Mouse (Mus musculus) spleen, adult 2 months (tissue): ENCODE measurements at regions not wholly inside any gene's neighbourhood (a gene's known extent, or its start where the extent isn't known, plus 50 kb on each side); places are given as distances from the start of the nearest gene placed in this dataset.

Experiments used
- DNase-seq, 2 experiments: peaks; one replicate each; pipeline versions ENCODE4 v3.0.0 to v3.0.0-alpha.2; 2012 to 2021; ENCODE audit warnings: low spot score in 2 of 2, low read depth in 1 of 2
- H3K27ac ChIP-seq: fragments of 200-500 bp; 2 replicates; pipeline ENCODE4 v1.5.1; 2012; ENCODE audit warnings: low read length, inconsistent platforms; ENCODE audit not compliant: insufficient read depth
- H3K27me3 ChIP-seq: fragments of 200-500 bp; 2 replicates; pipeline ENCODE4 v1.6.1; 2012; ENCODE audit warnings: mild to moderate bottlenecking, moderate library complexity, low read length, inconsistent platforms; ENCODE audit not compliant: control insufficient read depth, insufficient read depth
- H3K36me3 ChIP-seq: fragments of 200-500 bp; 2 replicates; pipeline ENCODE4 v1.6.1; 2012; ENCODE audit warnings: mild to moderate bottlenecking, low read length, inconsistent platforms; ENCODE audit not compliant: control insufficient read depth, insufficient read depth
- H3K4me1 ChIP-seq: fragments of 200-500 bp; 2 replicates; pipeline ENCODE4 v1.6.1; 2011; ENCODE audit warnings: inconsistent platforms; ENCODE audit not compliant: control insufficient read depth, insufficient read depth, insufficient read length
- H3K4me3 ChIP-seq: fragments of 200-500 bp; 2 replicates; pipeline ENCODE4 v1.5.1; 2011; ENCODE audit warnings: mild to moderate bottlenecking, inconsistent platforms; ENCODE audit not compliant: insufficient read depth, insufficient read length; ENCODE audit errors: extremely low read depth
- CTCF ChIP-seq: fragments of 200-500 bp; IDR thresholded peaks from 2 replicates; pipeline ENCODE4 v1.5.1; 2011; ENCODE audit warnings: mild to moderate bottlenecking, inconsistent platforms; ENCODE audit not compliant: insufficient read depth, insufficient read length, insufficient replicate concordance; ENCODE audit errors: extremely low read depth
- POLR2A ChIP-seq: fragments of 200-500 bp; IDR thresholded peaks from 2 replicates; pipeline ENCODE4 v1.6.1; 2011; ENCODE audit warnings: low read depth, low read length, inconsistent platforms
- WGBS: fragments of 180-500 bp; shearing (Covaris S2); methylation state at CpG from one replicate; pipeline ENCODE4 v1.1.7; 2018; 5-methylcytosine and 5-hydroxymethylcytosine counted together

DNA sequence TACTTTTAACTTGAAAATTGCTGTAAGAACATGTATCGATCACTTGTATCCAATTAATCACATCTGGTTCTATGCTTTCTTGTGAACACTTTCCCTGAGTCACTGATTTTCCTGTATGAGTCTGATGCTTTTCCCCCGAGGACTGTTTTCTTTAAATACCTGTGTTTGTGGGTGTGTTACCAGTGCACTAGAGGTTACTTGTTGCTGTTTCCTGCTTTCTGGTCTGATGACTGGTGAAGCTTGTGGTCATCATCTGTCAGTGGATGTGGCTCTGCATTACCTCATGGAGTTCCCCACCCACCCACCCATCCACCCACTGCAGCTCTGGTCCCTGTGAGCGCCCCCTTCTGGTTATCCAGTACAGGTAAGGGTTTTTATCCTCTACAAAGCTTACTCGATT, 88.3 kb upstream of the Spdye4c start:
- DNase-seq = no peak
- WGBS = 66% methylated on average over 4 of the region's 4 CpGs
- no peak overlapping the region for H3K4me3 ChIP-seq
- TF ChIP-seq CTCF (no peak), POLR2A (no peak)
- no peak overlapping the region for H3K27ac ChIP-seq
- no peaks in the 10 kb centered on the region; the same call in 1 of the 2 replicates for H3K4me1 ChIP-seq
- H3K27me3 ChIP-seq = no peaks in the 10 kb centered on the region
- H3K36me3 ChIP-seq = no peaks in the 10 kb centered on the region

DNA sequence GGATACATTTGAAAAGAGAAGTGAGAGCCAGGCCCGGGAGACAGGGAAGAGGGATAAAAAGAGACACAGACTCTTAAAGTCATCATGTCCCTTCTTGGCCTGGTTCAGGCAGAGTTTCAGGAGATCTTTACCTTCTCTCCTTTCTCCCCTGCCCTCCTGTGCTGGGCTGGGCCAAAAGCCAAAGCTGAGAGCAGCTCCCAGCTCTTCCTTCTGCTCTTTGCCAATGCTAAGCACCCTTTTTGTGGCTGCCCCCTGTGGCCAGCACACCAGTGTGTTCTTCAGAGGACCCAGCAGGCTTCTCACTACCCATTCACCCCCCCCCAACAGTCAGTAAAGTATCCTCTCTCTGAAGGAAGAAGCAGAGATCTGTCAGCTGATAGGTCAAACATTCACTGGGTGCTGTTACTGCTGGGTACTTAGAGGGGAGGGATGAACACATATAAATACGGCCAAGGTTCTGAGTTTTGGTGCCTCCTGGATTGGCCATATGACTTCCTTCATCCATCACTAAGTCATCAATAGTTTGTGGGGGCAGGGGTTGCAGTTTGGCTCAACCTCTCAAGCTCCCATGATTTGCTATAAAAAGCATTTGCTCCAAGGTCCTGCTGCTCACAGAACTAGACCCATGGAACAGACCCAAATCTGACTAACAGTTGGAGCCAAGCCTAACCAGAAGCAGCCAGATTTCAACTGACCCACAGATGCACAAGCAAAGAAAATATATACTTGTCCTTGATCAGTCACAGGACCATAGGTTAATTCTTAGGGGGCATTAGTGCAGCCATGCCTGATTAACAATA, 87.7 kb upstream of the Spdye4c start:
- 76% methylated on average over 2 of the region's 2 CpGs for WGBS
- TF ChIP-seq POLR2A = no peak
- no peak for TF ChIP-seq CTCF
- Histone ChIP-seq H3K4me1 (no peaks in the 10 kb centered on the region; the same call in 1 of the 2 replicates), H3K27me3 (no peaks in the 10 kb centered on the region), H3K27ac (no peak overlapping the region), H3K36me3 (no peaks in the 10 kb centered on the region), H3K4me3 (no peak overlapping the region)
- no peak for DNase-seq

DNA sequence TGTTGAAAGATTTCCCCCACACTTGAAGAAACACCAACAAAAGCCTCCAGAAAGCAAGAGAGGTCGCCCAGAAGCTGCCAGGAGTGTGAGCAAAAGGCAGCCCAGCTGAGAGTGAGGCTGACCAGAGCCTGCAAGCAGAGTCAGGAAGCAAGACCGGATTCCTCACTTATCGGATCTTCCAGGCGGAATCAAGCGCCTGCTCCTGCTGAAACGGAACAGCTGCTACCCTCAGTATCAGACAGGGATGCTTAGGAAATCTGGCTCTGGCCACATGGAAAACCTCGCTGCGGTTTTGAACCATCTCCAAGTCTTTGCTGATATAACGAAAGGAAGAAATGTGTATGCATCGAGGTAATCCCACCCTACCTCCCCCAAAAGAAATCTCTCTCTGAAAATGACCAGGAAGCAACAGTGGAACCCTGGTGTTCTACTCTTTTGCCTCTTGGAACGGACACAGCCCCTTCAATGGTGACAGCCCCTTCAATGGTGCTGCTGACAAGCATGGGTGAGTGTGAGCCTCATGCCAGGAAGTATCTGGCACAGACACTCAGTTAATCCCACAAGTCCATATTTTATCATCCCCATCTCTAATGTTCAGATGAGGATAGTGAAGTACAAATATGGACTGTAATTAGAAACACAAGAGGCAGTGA, 83.3 kb upstream of the Spdye4c start:
- Histone ChIP-seq H3K4me3 (no peak overlapping the region), H3K36me3 (no peaks in the 10 kb centered on the region), H3K27me3 (no peaks in the 10 kb centered on the region), H3K27ac (no peak overlapping the region), H3K4me1 (no peaks in the 10 kb centered on the region; the same call in 1 of the 2 replicates)
- 53% methylated on average over 11 of the region's 11 CpGs for WGBS
- no peak for DNase-seq
- TF ChIP-seq POLR2A (no peak), CTCF (no peak)

DNA sequence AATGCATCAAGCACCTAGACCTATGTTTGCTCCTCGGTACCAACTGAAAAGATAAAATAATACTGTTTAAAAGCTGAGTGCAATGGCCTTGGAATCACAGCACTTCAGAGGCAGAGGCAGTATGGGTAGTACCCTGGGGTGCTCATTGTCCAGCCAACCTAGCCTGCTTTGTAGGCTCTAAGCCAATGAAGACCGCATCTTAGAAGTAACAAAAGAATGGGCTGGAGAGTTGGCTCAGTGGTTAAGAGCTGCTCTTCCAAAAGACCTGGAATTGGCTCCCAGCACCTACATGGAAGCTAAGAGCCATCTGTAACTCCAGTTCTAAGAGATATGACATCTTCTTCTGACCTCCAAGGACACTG, 82.8 kb upstream of the Spdye4c start:
- Histone ChIP-seq H3K36me3 (no peaks in the 10 kb centered on the region), H3K4me1 (no peaks in the 10 kb centered on the region; the same call in 1 of the 2 replicates), H3K4me3 (no peak overlapping the region), H3K27ac (no peak overlapping the region), H3K27me3 (no peaks in the 10 kb centered on the region)
- DNase-seq = no peak
- 85% methylated on average over 2 of the region's 2 CpGs for WGBS
- TF ChIP-seq CTCF (no peak), POLR2A (no peak)

DNA sequence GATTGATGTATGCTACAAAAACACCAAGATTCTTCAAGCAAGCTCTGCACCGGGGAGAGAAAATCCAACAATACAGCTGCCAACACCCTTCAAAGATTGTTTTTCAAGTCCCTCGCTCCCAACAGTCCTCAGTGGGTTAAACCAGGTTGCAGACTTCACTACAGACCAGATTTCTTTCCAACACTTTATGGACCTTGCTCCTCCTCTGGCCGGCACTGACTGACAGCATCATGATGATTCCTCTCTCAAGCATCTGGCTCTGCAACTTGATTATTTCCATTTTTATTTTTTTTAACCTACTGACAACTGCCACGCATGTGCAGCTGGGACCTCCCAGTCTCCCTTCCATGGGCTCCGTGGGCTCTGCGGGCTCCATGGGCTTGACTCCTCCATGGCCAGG, 79.7 kb upstream of the Spdye4c start:
- H3K4me3 ChIP-seq = no peak overlapping the region
- H3K27me3 ChIP-seq = no peaks in the 10 kb centered on the region
- TF ChIP-seq CTCF (no peak), POLR2A (no peak)
- H3K27ac ChIP-seq = no peak overlapping the region
- 90% methylated on average over 6 of the region's 6 CpGs for WGBS
- H3K36me3 ChIP-seq = no peaks in the 10 kb centered on the region
- no peaks in the 10 kb centered on the region for H3K4me1 ChIP-seq
- no peak for DNase-seq

DNA sequence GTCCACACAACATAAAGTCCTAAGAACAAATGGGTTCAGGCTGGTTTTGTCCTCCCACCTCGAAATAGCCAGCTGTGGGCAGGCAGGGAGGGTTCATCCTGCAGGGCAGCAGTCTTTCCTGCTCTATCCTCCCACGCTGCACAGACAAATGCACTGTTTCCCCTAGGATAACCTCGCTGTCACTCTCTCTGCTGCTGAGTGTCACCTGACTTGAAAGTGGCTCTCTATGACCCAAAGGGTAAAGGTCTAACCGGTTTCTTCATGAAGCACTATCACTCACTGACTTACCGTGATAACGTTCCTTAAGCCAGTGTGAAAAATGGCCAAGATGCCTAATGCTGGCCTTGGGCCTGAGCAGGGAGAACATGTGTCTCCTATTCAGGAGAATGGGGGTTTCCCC, 78.2 kb upstream of the Spdye4c start:
- no peak for TF ChIP-seq CTCF
- no peak for TF ChIP-seq POLR2A
- no peaks in the 10 kb centered on the region for H3K36me3 ChIP-seq
- H3K4me3 ChIP-seq = no peak overlapping the region
- DNase-seq = no peak
- WGBS = 81% methylated on average over 6 of the region's 6 CpGs
- no peak overlapping the region for H3K27ac ChIP-seq
- no peaks in the 10 kb centered on the region for H3K4me1 ChIP-seq
- no peaks in the 10 kb centered on the region for H3K27me3 ChIP-seq
